Mouse (Mus musculus): ENCODE measurements around the gene Pdgfc. TPM values are rescaled to one million over a fixed set of nuclear protein-coding genes. Genes with fewer than 3 reads are reported as not detected.

Gene Pdgfc
- polyA plus RNA-seq, 1 experiment from 2014 or later = 9.2 TPM

DNA sequence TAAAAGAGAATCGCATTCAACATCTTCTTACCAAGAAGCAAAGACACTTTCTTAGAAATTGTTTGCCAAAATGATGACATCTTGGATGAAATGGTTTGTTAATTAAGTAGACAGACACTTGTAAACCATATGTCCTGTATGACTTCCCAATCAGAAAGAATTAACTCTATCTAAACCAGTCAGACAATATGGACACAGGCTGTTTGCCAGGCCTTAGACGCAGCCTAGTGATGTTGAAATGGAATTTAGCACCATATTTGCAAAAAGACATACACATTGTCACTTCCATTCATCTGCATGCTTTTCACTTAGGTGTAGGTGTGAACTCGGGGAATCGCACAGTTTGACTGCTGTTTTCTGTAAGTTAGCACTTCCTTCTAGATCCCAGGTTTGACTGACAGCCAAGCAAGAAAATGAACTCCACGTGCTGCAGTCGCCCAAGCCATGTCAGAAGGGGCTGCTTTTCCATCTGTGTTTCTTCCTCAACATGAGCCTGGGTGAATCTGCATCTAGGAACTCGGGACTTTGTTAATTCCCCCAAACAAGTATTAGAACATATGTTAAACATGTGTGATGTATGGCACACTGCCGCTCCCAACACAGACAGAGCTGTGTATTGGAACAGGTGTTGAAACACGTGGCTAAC lies 10.5 kb upstream of the Pdgfc start:
- Histone ChIP-seq H3K27me3 (replicated peaks; ENCODE audit: control insufficient read depth, insufficient read depth, low read length) (no peaks in the 10 kb centered on the region), H3K9me3 (ENCODE audit: control insufficient read depth, low read length) (no peaks in the 10 kb centered on the region), H3K4me2 (ENCODE audit: low read depth, low read length) (no peak overlapping the region), H3K36me3 (ENCODE audit: control insufficient read depth, insufficient read depth, low read length) (no peaks in the 10 kb centered on the region), H3K27ac (ENCODE audit: low read length) (no peak overlapping the region), H3K4me1 (ENCODE audit: control insufficient read depth, insufficient read depth, low read length) (no peaks in the 10 kb centered on the region), H3K4me3 (ENCODE audit: low read length) (no peak overlapping the region), H3K9ac (ENCODE audit: low read depth, low read length) (no peak overlapping the region)
- 67% methylated on average over 9 of the region's 9 CpGs for WGBS
- no peak for ATAC-seq

DNA sequence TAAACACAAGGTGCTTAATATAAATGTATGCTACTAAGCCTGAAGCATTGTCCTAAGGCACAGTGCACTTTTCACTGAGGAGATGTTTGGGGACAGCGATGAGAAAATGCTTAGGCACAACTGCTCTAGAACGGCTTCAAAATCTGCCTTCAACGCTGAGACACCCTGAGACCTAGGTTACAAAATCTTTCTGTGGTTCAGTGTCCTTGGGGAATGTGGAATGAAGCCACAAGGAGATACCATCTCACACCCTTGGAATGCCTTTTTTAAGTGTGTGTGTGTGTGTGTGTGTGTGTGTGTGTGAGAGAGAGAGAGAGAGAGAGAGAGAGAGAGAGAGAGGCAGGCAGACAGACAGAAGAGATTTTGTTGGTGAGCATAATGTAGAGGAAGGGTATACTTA lies 7.9 kb upstream of the Pdgfc start:
- H3K27ac ChIP-seq (ENCODE audit: low read length) = no peak overlapping the region
- no peak overlapping the region for H3K4me2 ChIP-seq (ENCODE audit: low read depth, low read length)
- ATAC-seq = no peak
- no peaks in the 10 kb centered on the region for H3K36me3 ChIP-seq (ENCODE audit: control insufficient read depth, insufficient read depth, low read length)
- WGBS = 74% methylated on average over 3 of the region's 3 CpGs
- no peak overlapping the region for H3K9ac ChIP-seq (ENCODE audit: low read depth, low read length)
- H3K27me3 ChIP-seq (replicated peaks; ENCODE audit: control insufficient read depth, insufficient read depth, low read length) = no peaks in the 10 kb centered on the region
- no peak overlapping the region for H3K4me3 ChIP-seq (ENCODE audit: low read length)
- no peaks in the 10 kb centered on the region for H3K9me3 ChIP-seq (ENCODE audit: control insufficient read depth, low read length)
- H3K4me1 ChIP-seq (ENCODE audit: control insufficient read depth, insufficient read depth, low read length) = no peaks in the 10 kb centered on the region

DNA sequence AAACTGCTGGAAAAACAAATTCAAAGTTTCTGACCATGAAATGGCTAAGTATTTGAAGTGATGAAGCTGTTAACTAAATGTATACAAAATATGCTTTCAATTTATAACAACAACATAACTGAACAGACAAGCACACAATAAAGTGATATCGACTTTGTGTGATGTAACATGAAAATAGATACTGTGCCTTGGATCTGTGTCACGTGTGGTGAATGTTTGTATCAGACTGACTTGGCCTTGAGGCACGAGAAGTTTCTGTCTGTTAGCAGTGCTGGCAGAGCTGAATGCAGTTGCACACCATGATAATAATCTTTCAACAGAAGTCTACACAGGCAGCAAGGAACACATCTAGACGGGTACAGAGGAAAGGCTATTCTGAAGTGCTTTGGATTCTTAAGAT lies 6.9 kb upstream of the Pdgfc start:
- ATAC-seq = no peak
- H3K4me3 ChIP-seq (ENCODE audit: low read length) = no peak overlapping the region
- 69% methylated on average over 4 of the region's 4 CpGs for WGBS
- no peak overlapping the region for H3K4me2 ChIP-seq (ENCODE audit: low read depth, low read length)
- H3K4me1 ChIP-seq (ENCODE audit: control insufficient read depth, insufficient read depth, low read length) = no peaks in the 10 kb centered on the region
- H3K9me3 ChIP-seq (ENCODE audit: control insufficient read depth, low read length) = no peaks in the 10 kb centered on the region
- no peaks in the 10 kb centered on the region for H3K36me3 ChIP-seq (ENCODE audit: control insufficient read depth, insufficient read depth, low read length)
- no peaks in the 10 kb centered on the region for H3K27me3 ChIP-seq (replicated peaks; ENCODE audit: control insufficient read depth, insufficient read depth, low read length)
- H3K27ac ChIP-seq (ENCODE audit: low read length) = no peak overlapping the region
- H3K9ac ChIP-seq (ENCODE audit: low read depth, low read length) = no peak overlapping the region

GRCm38 (mm10) chr3:81029909-81030308 lies 6.3 kb upstream of the Pdgfc start:
- 83% methylated on average over 3 of the region's 3 CpGs for WGBS
- H3K9ac ChIP-seq (ENCODE audit: low read depth, low read length) = no peak overlapping the region
- no peaks in the 10 kb centered on the region for H3K36me3 ChIP-seq (ENCODE audit: control insufficient read depth, insufficient read depth, low read length)
- no peak for ATAC-seq
- no peaks in the 10 kb centered on the region for H3K9me3 ChIP-seq (ENCODE audit: control insufficient read depth, low read length)
- no peaks in the 10 kb centered on the region for H3K4me1 ChIP-seq (ENCODE audit: control insufficient read depth, insufficient read depth, low read length)
- H3K27me3 ChIP-seq (replicated peaks; ENCODE audit: control insufficient read depth, insufficient read depth, low read length) = no peaks in the 10 kb centered on the region
- no peak overlapping the region for H3K27ac ChIP-seq (ENCODE audit: low read length)
- no peak overlapping the region for H3K4me2 ChIP-seq (ENCODE audit: low read depth, low read length)
- H3K4me3 ChIP-seq (ENCODE audit: low read length) = no peak overlapping the region

DNA sequence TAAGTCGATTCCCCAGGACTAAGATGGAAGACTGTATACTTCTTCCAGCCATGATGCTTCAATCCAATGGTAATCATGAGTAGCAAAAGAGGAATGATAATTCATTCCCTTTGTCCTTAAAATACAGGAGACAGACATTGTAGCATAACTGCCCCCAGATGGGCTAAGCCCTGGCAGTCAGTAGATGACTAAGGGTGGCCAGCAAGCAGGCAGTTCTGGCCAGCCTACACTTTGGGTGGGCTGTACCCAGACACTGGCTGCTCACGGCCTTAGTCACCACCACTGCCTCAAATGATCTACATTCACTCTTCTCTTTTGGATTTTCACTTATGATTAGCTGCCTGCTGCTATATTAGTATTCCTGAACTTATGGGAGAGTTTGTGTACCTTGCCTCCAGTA lies 5.9 kb upstream of the Pdgfc start:
- H3K9ac ChIP-seq (ENCODE audit: low read depth, low read length) = no peak overlapping the region
- no peaks in the 10 kb centered on the region for H3K36me3 ChIP-seq (ENCODE audit: control insufficient read depth, insufficient read depth, low read length)
- no peaks in the 10 kb centered on the region for H3K4me1 ChIP-seq (ENCODE audit: control insufficient read depth, insufficient read depth, low read length)
- H3K27me3 ChIP-seq (replicated peaks; ENCODE audit: control insufficient read depth, insufficient read depth, low read length) = no peaks in the 10 kb centered on the region
- no peaks in the 10 kb centered on the region for H3K9me3 ChIP-seq (ENCODE audit: control insufficient read depth, low read length)
- no peak overlapping the region for H3K4me3 ChIP-seq (ENCODE audit: low read length)
- 92% methylated on average over 2 of the region's 2 CpGs for WGBS
- no peak for ATAC-seq
- H3K27ac ChIP-seq (ENCODE audit: low read length) = no peak overlapping the region
- H3K4me2 ChIP-seq (ENCODE audit: low read depth, low read length) = no peak overlapping the region

DNA sequence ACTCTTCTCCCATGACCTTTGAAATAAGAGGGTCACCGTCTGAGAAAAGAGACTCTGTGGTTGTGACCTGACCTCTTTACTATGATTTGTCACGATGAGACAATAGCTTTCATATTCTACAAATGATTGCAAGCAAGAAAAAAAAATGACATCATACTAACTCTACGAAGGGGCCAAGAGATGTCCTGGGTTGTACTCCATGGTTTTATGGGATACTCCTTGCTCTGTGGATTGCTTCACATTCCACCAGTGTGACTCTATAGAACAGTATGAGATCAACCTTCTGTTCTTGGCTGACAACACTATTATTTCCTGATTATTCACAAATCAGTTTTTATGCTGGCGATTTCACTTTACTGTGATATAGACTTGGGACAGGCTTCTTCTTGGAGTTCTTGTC lies 4.2 kb upstream of the Pdgfc start:
- WGBS = 73% methylated on average over 4 of the region's 4 CpGs
- no peak overlapping the region for H3K27ac ChIP-seq (ENCODE audit: low read length)
- H3K9me3 ChIP-seq (ENCODE audit: control insufficient read depth, low read length) = no peaks in the 10 kb centered on the region
- no peak overlapping the region for H3K9ac ChIP-seq (ENCODE audit: low read depth, low read length)
- no peak overlapping the region for H3K4me3 ChIP-seq (ENCODE audit: low read length)
- no peak overlapping the region for H3K4me2 ChIP-seq (ENCODE audit: low read depth, low read length)
- H3K27me3 ChIP-seq (replicated peaks; ENCODE audit: control insufficient read depth, insufficient read depth, low read length) = no peaks in the 10 kb centered on the region
- H3K4me1 ChIP-seq (ENCODE audit: control insufficient read depth, insufficient read depth, low read length) = 0 out of 2 replicates have a peak, but pooled peaks cover 2% of the 10 kb centered on the region
- no peak for ATAC-seq
- no peaks in the 10 kb centered on the region for H3K36me3 ChIP-seq (ENCODE audit: control insufficient read depth, insufficient read depth, low read length)

GRCm38 (mm10) chr3:81034336-81035102 lies 1.7 kb upstream of the Pdgfc start:
- WGBS = 58% methylated on average over 6 of the region's 6 CpGs
- no peaks in the 10 kb centered on the region for H3K27me3 ChIP-seq (replicated peaks; ENCODE audit: control insufficient read depth, insufficient read depth, low read length)
- no peak for ATAC-seq
- no peaks in the 10 kb centered on the region for H3K36me3 ChIP-seq (ENCODE audit: control insufficient read depth, insufficient read depth, low read length)
- no peak overlapping the region for H3K9ac ChIP-seq (ENCODE audit: low read depth, low read length)
- H3K4me1 ChIP-seq (ENCODE audit: control insufficient read depth, insufficient read depth, low read length) = peaks cover 8% of the 10 kb centered on the region
- H3K4me3 ChIP-seq (ENCODE audit: low read length) = no peak overlapping the region
- no peak overlapping the region for H3K27ac ChIP-seq (ENCODE audit: low read length)
- no peaks in the 10 kb centered on the region for H3K9me3 ChIP-seq (ENCODE audit: control insufficient read depth, low read length)
- H3K4me2 ChIP-seq (ENCODE audit: low read depth, low read length) = no peak overlapping the region

- Histone ChIP-seq H3K4me1 (ENCODE audit: control insufficient read depth, insufficient read depth, low read length) (peaks cover 8% of the 10 kb centered on the region), H3K9ac (ENCODE audit: low read depth, low read length) (peak overlapping the region; percentile 86), H3K4me2 (ENCODE audit: low read depth, low read length) (peak overlapping the region; percentile 93), H3K36me3 (ENCODE audit: control insufficient read depth, insufficient read depth, low read length) (no peaks in the 10 kb centered on the region), H3K27me3 (replicated peaks; ENCODE audit: control insufficient read depth, insufficient read depth, low read length) (no peaks in the 10 kb centered on the region), H3K9me3 (ENCODE audit: control insufficient read depth, low read length) (no peaks in the 10 kb centered on the region), H3K27ac (ENCODE audit: low read length) (peak overlapping the region; percentile 82), H3K4me3 (ENCODE audit: low read length) (peak overlapping the region; percentile 79)
- under 1% methylated on average over 53 of the region's 68 CpGs for WGBS
- ATAC-seq = peak; percentile 95
Observed at GRCm38 (mm10) chr3:81036554-81037311, 517 bp downstream of the Pdgfc start.

DNA sequence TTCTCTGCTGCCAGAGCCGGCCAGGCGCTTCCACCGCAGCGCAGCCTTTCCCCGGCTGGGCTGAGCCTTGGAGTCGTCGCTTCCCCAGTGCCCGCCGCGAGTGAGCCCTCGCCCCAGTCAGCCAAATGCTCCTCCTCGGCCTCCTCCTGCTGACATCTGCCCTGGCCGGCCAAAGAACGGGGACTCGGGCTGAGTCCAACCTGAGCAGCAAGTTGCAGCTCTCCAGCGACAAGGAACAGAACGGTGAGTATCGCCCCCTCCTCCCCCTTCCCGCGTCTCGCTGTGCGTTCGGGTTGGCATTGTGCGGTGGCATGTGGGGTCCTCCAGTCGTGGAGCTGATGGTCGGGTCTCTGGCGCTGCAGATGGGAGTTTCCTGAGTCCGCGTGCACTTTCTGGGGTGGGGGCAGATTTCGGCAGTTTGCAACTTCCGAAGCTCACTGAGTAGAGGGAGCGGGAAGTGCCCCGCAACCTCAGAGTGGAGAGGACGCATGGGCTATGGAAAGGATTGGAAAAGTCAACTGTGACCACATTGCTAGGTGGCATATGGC lies 1.2 kb downstream of the Pdgfc start:
- Histone ChIP-seq H3K4me3 (ENCODE audit: low read length) (peak overlapping the region; percentile 79), H3K4me1 (ENCODE audit: control insufficient read depth, insufficient read depth, low read length) (peaks cover 8% of the 10 kb centered on the region), H3K36me3 (ENCODE audit: control insufficient read depth, insufficient read depth, low read length) (no peaks in the 10 kb centered on the region), H3K27me3 (replicated peaks; ENCODE audit: control insufficient read depth, insufficient read depth, low read length) (no peaks in the 10 kb centered on the region), H3K27ac (ENCODE audit: low read length) (peak overlapping the region; percentile 82), H3K9ac (ENCODE audit: low read depth, low read length) (peak overlapping the region; percentile 86), H3K4me2 (ENCODE audit: low read depth, low read length) (peak overlapping the region; percentile 93), H3K9me3 (ENCODE audit: control insufficient read depth, low read length) (no peaks in the 10 kb centered on the region)
- WGBS = under 1% methylated on average over 34 of the region's 34 CpGs
- ATAC-seq = peak; percentile 52
